Mouse (Mus musculus): ENCODE measurements at regions not wholly inside any gene's neighbourhood (a gene's known extent, or its start where the extent isn't known, plus 50 kb on each side); places are given as distances from the start of the nearest gene placed in this dataset.

- H3K27ac ChIP-seq: no peak overlapping the region
- WGBS: 85% methylated on average over 4 of the region's 4 CpGs
- no peaks in the 10 kb centered on the region for H3K27me3 ChIP-seq
- H3K9me3 ChIP-seq: no peaks in the 10 kb centered on the region
- no peak for ATAC-seq (ENCODE audit: insufficient number of reproducible peaks, insufficient read depth, low FRiP score, low TSS enrichment, low read depth)
- no peak overlapping the region for H3K4me2 ChIP-seq
- H3K4me3 ChIP-seq: no peak overlapping the region
- H3K9ac ChIP-seq: no peak overlapping the region
- H3K36me3 ChIP-seq: no peaks in the 10 kb centered on the region
- 0 out of 2 replicates have a peak, but pooled peaks cover 3% of the 10 kb centered on the region for H3K4me1 ChIP-seq
Observed at GRCm38 (mm10) chr16:93238326-93238725, 365.5 kb downstream of the Setd4 start.

- 81% methylated on average over 7 of the region's 7 CpGs for WGBS
- ATAC-seq (ENCODE audit: insufficient number of reproducible peaks, insufficient read depth, low FRiP score, low TSS enrichment, low read depth): no peak
Observed at GRCm38 (mm10) chr16:93225644-93226043, 378.2 kb downstream of the Setd4 start.

GRCm38 (mm10) chr16:93225196-93225595, 378.7 kb downstream of the Setd4 start:
- H3K27me3 ChIP-seq: 0 out of 2 replicates have a peak, but pooled peaks cover 3% of the 10 kb centered on the region
- no peak overlapping the region for H3K4me2 ChIP-seq
- WGBS: 81% methylated on average over 2 of the region's 2 CpGs
- H3K4me3 ChIP-seq: no peak overlapping the region
- no peak overlapping the region for H3K27ac ChIP-seq
- no peak overlapping the region for H3K9ac ChIP-seq
- no peaks in the 10 kb centered on the region for H3K9me3 ChIP-seq
- no peaks in the 10 kb centered on the region for H3K4me1 ChIP-seq
- no peaks in the 10 kb centered on the region for H3K36me3 ChIP-seq
- no peak for ATAC-seq (ENCODE audit: insufficient number of reproducible peaks, insufficient read depth, low FRiP score, low TSS enrichment, low read depth)

More at GRCm38 (mm10) chr16:93225644-93226043, 378.2 kb downstream of the Setd4 start:
- 0 out of 2 replicates have a peak, but pooled peaks cover 3% of the 10 kb centered on the region for H3K27me3 ChIP-seq
- no peaks in the 10 kb centered on the region for H3K9me3 ChIP-seq
- no peaks in the 10 kb centered on the region for H3K4me1 ChIP-seq
- no peak overlapping the region for H3K4me2 ChIP-seq
- no peak overlapping the region for H3K9ac ChIP-seq
- no peak overlapping the region for H3K27ac ChIP-seq
- no peaks in the 10 kb centered on the region for H3K36me3 ChIP-seq
- H3K4me3 ChIP-seq: no peak overlapping the region

DNA sequence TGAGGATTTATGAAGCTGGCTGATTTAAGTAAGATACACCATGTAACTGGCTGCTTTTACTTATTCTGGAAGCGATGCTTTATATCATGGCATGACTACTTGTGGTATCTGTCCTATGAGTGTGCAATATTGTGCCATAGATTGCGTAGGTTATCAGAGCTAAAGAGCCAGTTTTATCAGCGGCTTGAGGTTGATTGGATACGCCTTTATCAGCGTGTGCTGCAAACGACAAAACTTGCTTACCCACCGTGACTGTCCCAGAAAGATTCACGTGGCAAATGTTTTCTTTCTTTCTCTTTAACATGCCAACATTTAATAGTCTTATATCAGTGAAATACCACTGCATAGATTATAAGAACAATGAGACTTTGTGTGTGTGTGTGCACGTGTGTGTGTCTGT, 384.1 kb downstream of the Setd4 start:
- no peaks in the 10 kb centered on the region for H3K9me3 ChIP-seq
- H3K27ac ChIP-seq: no peak overlapping the region
- peaks cover 7% of the 10 kb centered on the region for H3K4me1 ChIP-seq
- H3K9ac ChIP-seq: no peak overlapping the region
- 84% methylated on average over 9 of the region's 9 CpGs for WGBS
- no peak overlapping the region for H3K4me3 ChIP-seq
- no peak overlapping the region for H3K4me2 ChIP-seq
- H3K36me3 ChIP-seq: no peaks in the 10 kb centered on the region
- H3K27me3 ChIP-seq: peaks cover 12% of the 10 kb centered on the region; the same call in 1 of the 2 replicates
- ATAC-seq (ENCODE audit: insufficient number of reproducible peaks, insufficient read depth, low FRiP score, low TSS enrichment, low read depth): no peak

DNA sequence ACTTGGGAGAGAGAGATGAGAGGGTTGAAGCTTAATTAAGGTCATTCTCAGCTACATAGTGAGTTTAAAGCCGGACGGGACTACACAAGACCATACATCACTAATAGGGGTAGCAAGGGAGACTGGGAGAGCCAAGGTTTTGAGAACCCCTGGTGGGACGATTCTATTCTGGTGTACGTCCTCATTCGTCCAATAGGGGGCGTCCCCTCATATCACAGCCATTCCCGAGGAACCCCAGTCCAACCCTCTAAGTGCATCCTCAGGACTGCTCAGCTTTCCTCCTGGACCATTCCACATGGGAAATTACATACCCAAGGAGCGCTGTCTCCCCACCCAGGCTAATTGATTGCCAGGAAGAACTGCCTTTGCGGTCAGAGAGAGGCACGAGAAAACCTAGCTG, 385.5 kb downstream of the Setd4 start:
- peaks cover 12% of the 10 kb centered on the region; the same call in 1 of the 2 replicates for H3K27me3 ChIP-seq
- H3K9ac ChIP-seq: no peak overlapping the region
- H3K36me3 ChIP-seq: no peaks in the 10 kb centered on the region
- no peak overlapping the region for H3K4me2 ChIP-seq
- no peaks in the 10 kb centered on the region for H3K9me3 ChIP-seq
- 57% methylated on average over 10 of the region's 10 CpGs for WGBS
- no peak for ATAC-seq (ENCODE audit: insufficient number of reproducible peaks, insufficient read depth, low FRiP score, low TSS enrichment, low read depth)
- H3K27ac ChIP-seq: no peak overlapping the region
- H3K4me3 ChIP-seq: no peak overlapping the region
- peaks cover 7% of the 10 kb centered on the region for H3K4me1 ChIP-seq

GRCm38 (mm10) chr16:93217600-93218226, 386.1 kb downstream of the Setd4 start:
- 32% methylated on average over 12 of the region's 12 CpGs for whole genome bisulfite sequencing
- peaks cover 7% of the 10 kb centered on the region for H3K4me1 ChIP-seq
- H3K27ac ChIP-seq: no peak overlapping the region
- peaks cover 9% of the 10 kb centered on the region; the same call in 1 of the 2 replicates for H3K27me3 ChIP-seq
- H3K9me3 ChIP-seq: no peaks in the 10 kb centered on the region
- no peak overlapping the region for H3K4me2 ChIP-seq
- H3K4me3 ChIP-seq: no peak overlapping the region
- ATAC-seq (ENCODE audit: insufficient number of reproducible peaks, insufficient read depth, low FRiP score, low TSS enrichment, low read depth): no peak
- H3K9ac ChIP-seq: no peak overlapping the region
- H3K36me3 ChIP-seq: no peaks in the 10 kb centered on the region

DNA sequence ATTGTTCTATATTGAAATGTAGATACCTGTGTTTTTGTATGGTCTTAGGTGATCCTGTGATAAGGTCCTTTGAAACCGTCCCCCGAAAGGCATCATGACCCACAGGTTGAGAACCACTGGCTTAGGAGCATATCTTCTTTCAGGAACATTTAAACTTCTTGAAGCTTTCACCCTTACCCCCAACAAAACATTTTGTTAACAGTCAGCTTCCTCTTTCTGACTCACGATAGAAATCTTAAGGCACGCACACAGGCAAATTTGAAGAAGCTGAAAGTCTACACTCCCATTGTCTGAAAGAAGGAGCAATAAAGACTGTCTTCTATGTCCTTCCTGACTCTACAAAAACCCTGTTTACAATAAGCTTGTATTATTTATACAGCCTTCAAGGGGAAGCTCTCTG, 388.2 kb downstream of the Setd4 start:
- Histone ChIP-seq H3K27ac (no peak overlapping the region), H3K27me3 (peaks cover 9% of the 10 kb centered on the region; the same call in 1 of the 2 replicates), H3K4me2 (no peak overlapping the region), H3K4me3 (no peak overlapping the region), H3K36me3 (no peaks in the 10 kb centered on the region), H3K9ac (no peak overlapping the region), H3K4me1 (peaks cover 7% of the 10 kb centered on the region), H3K9me3 (no peaks in the 10 kb centered on the region)
- ATAC-seq (ENCODE audit: insufficient number of reproducible peaks, insufficient read depth, low FRiP score, low TSS enrichment, low read depth): no peak
- 80% methylated on average over 4 of the region's 4 CpGs for WGBS

- no peak overlapping the region for H3K27ac ChIP-seq
- WGBS: 90% methylated on average over 6 of the region's 6 CpGs
- no peak for ATAC-seq (ENCODE audit: insufficient number of reproducible peaks, insufficient read depth, low FRiP score, low TSS enrichment, low read depth)
- H3K36me3 ChIP-seq: no peaks in the 10 kb centered on the region
- H3K27me3 ChIP-seq: peaks cover 9% of the 10 kb centered on the region; the same call in 1 of the 2 replicates
- no peak overlapping the region for H3K9ac ChIP-seq
- H3K4me3 ChIP-seq: no peak overlapping the region
- no peak overlapping the region for H3K4me2 ChIP-seq
- no peaks in the 10 kb centered on the region for H3K9me3 ChIP-seq
- H3K4me1 ChIP-seq: peaks cover 7% of the 10 kb centered on the region
Observed at GRCm38 (mm10) chr16:93213618-93214017, 387.7 kb upstream of the Runx1 start.

- Histone ChIP-seq H3K4me3 (no peak overlapping the region), H3K27ac (no peak overlapping the region), H3K4me2 (no peak overlapping the region), H3K9me3 (no peaks in the 10 kb centered on the region), H3K27me3 (no peaks in the 10 kb centered on the region), H3K4me1 (no peaks in the 10 kb centered on the region; the same call in 1 of the 2 replicates), H3K9ac (no peak overlapping the region), H3K36me3 (no peaks in the 10 kb centered on the region)
- 94% methylated on average over 3 of the region's 3 CpGs for WGBS
- ATAC-seq (ENCODE audit: insufficient number of reproducible peaks, insufficient read depth, low FRiP score, low TSS enrichment, low read depth): no peak
Observed at GRCm38 (mm10) chr16:93207675-93208074, 381.7 kb upstream of the Runx1 start.

GRCm38 (mm10) chr16:93207217-93207616, 381.3 kb upstream of the Runx1 start:
- H3K9ac ChIP-seq: no peak overlapping the region
- no peaks in the 10 kb centered on the region for H3K27me3 ChIP-seq
- H3K4me2 ChIP-seq: no peak overlapping the region
- 89% methylated on average over 5 of the region's 5 CpGs for WGBS
- no peaks in the 10 kb centered on the region for H3K9me3 ChIP-seq
- no peaks in the 10 kb centered on the region; the same call in 1 of the 2 replicates for H3K4me1 ChIP-seq
- no peak overlapping the region for H3K4me3 ChIP-seq
- no peaks in the 10 kb centered on the region for H3K36me3 ChIP-seq
- H3K27ac ChIP-seq: no peak overlapping the region
- ATAC-seq (ENCODE audit: insufficient number of reproducible peaks, insufficient read depth, low FRiP score, low TSS enrichment, low read depth): no peak

- 71% methylated on average over 4 of the region's 4 CpGs for WGBS
Observed at GRCm38 (mm10) chr16:93206325-93206724, 380.4 kb upstream of the Runx1 start.

GRCm38 (mm10) chr16:93204601-93205000, 378.7 kb upstream of the Runx1 start:
- WGBS: 55% methylated on average over 4 of the region's 4 CpGs
- Histone ChIP-seq H3K4me3 (no peak overlapping the region), H3K4me2 (no peak overlapping the region), H3K27me3 (no peaks in the 10 kb centered on the region), H3K9me3 (no peaks in the 10 kb centered on the region), H3K36me3 (no peaks in the 10 kb centered on the region), H3K27ac (no peak overlapping the region), H3K4me1 (no peaks in the 10 kb centered on the region), H3K9ac (no peak overlapping the region)
- ATAC-seq (ENCODE audit: insufficient number of reproducible peaks, insufficient read depth, low FRiP score, low TSS enrichment, low read depth): no peak

More at GRCm38 (mm10) chr16:93206325-93206724, 380.4 kb upstream of the Runx1 start:
- no peak overlapping the region for H3K27ac ChIP-seq
- no peaks in the 10 kb centered on the region for H3K9me3 ChIP-seq
- no peak overlapping the region for H3K4me3 ChIP-seq
- H3K9ac ChIP-seq: no peak overlapping the region
- ATAC-seq (ENCODE audit: insufficient number of reproducible peaks, insufficient read depth, low FRiP score, low TSS enrichment, low read depth): no peak
- no peak overlapping the region for H3K4me2 ChIP-seq
- no peaks in the 10 kb centered on the region for H3K4me1 ChIP-seq
- no peaks in the 10 kb centered on the region for H3K36me3 ChIP-seq
- no peaks in the 10 kb centered on the region for H3K27me3 ChIP-seq
